Mouse (Mus musculus) hindbrain, postnatal 0 days (tissue): ENCODE results near the gene Slc25a34. TPM values are rescaled to one million over a fixed set of nuclear protein-coding genes. Genes with fewer than 3 reads are reported as not detected.

Source experiments
- ATAC-seq: fragments of 200-750 bp; cut with Nextera tagmentation; 2 replicates; pipeline ENCODE4 v1.8.0; 2017; ENCODE audit warnings: mild to moderate bottlenecking, moderate TSS enrichment, moderate library complexity
- DNase-seq: peaks from one replicate; pipeline ENCODE4 v3.0.0-alpha.2; 2015; ENCODE audit warnings: low spot score
- H3K27ac ChIP-seq: fragments of 300-500 bp; sonication (generic); 2 replicates; pipeline ENCODE4 v1.5.1; 2014; ENCODE audit warnings: mild to moderate bottlenecking
- H3K27me3 ChIP-seq: fragments of 300-500 bp; sonication (generic); 2 replicates; pipeline ENCODE4 v1.6.1; 2014; ENCODE audit warnings: low read length, mixed read lengths; ENCODE audit not compliant: insufficient read depth
- H3K36me3 ChIP-seq: fragments of 300-500 bp; sonication (generic); 2 replicates; pipeline ENCODE4 v1.6.1; 2014; ENCODE audit warnings: low read length, mixed read lengths; ENCODE audit not compliant: insufficient read depth
- H3K4me1 ChIP-seq: fragments of 300-500 bp; sonication (generic); 2 replicates; pipeline ENCODE4 v1.6.1; 2014; ENCODE audit warnings: antibody characterized with exemption, low read length, mixed read lengths; ENCODE audit not compliant: insufficient read depth
- H3K4me2 ChIP-seq: fragments of 300-500 bp; sonication (generic); 2 replicates; pipeline ENCODE4 v1.6.1; 2014; ENCODE audit warnings: low read depth, mild to moderate bottlenecking, low read length, moderate library complexity, mixed read lengths
- H3K4me3 ChIP-seq: fragments of 300-500 bp; sonication (generic); 2 replicates; pipeline ENCODE4 v1.5.1; 2014; ENCODE audit warnings: low read length
- H3K9ac ChIP-seq: fragments of 300-500 bp; sonication (generic); replicated peaks from 2 replicates; pipeline ENCODE4 v1.6.1; 2014; ENCODE audit warnings: mild to moderate bottlenecking, low read length, moderate library complexity, mixed read lengths
- H3K9me3 ChIP-seq: fragments of 300-500 bp; sonication (generic); 2 replicates; pipeline ENCODE4 v1.6.1; 2016; ENCODE audit warnings: low read length, mixed read lengths
- CTCF ChIP-seq: IDR thresholded peaks from 2 replicates; pipeline ENCODE4 v1.5.1; 2016; ENCODE audit warnings: antibody characterized with exemption, control low read depth, low read depth
- WGBS: fragments of 180-500 bp; shearing (Covaris S2); extraction: QIAGEN DNeasy Blood & Tissue Kit; methylation state at CpG from one replicate; pipeline ENCODE4 v1.1.7; 2014; 5-methylcytosine and 5-hydroxymethylcytosine counted together
- polyA plus RNA-seq: library from polyadenylated mRNA; unstranded; fragments of >200 nt; fragmentation: Nextera tagmentation; extraction: Ambion mirVana; gene quantifications from 2 replicates; pipeline ENCODE4 v1.2.1, GENCODE M21; 2015
- total RNA-seq: library from RNA; depleted of rRNA; stranded (reverse); fragments of >200 nt; gene quantifications from 2 replicates; pipeline ENCODE4 v1.2.3, GENCODE M21; 2014

The Slc25a34 gene
- total and polyA plus RNA-seq, 2 experiments from 2014 or later: 3.6 to 18.1 TPM

- Histone ChIP-seq H3K9ac (no peak overlapping the region), H3K36me3 (peaks cover 3% of the 10 kb centered on the region; the same call in 1 of the 2 replicates), H3K9me3 (no peaks in the 10 kb centered on the region), H3K4me3 (no peak overlapping the region), H3K4me2 (no peak overlapping the region), H3K27ac (no peak overlapping the region), H3K4me1 (peaks cover 22% of the 10 kb centered on the region), H3K27me3 (no peaks in the 10 kb centered on the region)
- no peak for DNase-seq
- no peak for ATAC-seq
- 97% methylated on average over 3 of the region's 3 CpGs for WGBS
- TF ChIP-seq CTCF: no peak
These were observed 23.6 kb upstream of the Slc25a34 start for GRCm38 (mm10) chr4:141647187-141647586.

GRCm38 (mm10) chr4:141645988-141646387 is 22.4 kb upstream of the Slc25a34 start:
- Histone ChIP-seq H3K4me1 (peaks cover 22% of the 10 kb centered on the region), H3K36me3 (peaks cover 7% of the 10 kb centered on the region; the same call in 1 of the 2 replicates), H3K27me3 (no peaks in the 10 kb centered on the region), H3K9me3 (no peaks in the 10 kb centered on the region), H3K27ac (no peak overlapping the region), H3K4me3 (no peak overlapping the region), H3K9ac (no peak overlapping the region), H3K4me2 (no peak overlapping the region)
- 94% methylated on average over 8 of the region's 8 CpGs for WGBS
- ATAC-seq (no peak), DNase-seq (no peak)
- no peak for TF ChIP-seq CTCF

- Histone ChIP-seq H3K27ac (peak overlapping the region; percentile 80), H3K36me3 (peaks cover 11% of the 10 kb centered on the region), H3K9me3 (no peaks in the 10 kb centered on the region), H3K4me1 (peaks cover 19% of the 10 kb centered on the region; the same call in 1 of the 2 replicates), H3K27me3 (no peaks in the 10 kb centered on the region), H3K4me2 (no peak overlapping the region), H3K4me3 (no peak overlapping the region), H3K9ac (no peak overlapping the region)
- 16% methylated on average over 7 of the region's 7 CpGs for WGBS
- ATAC-seq (peak; percentile 91), DNase-seq (peak; percentile 90)
- TF ChIP-seq CTCF: no peak; the same call in 1 of the 2 replicates
These were observed 19.7 kb upstream of the Slc25a34 start for GRCm38 (mm10) chr4:141643118-141643855.

- no peak for ATAC-seq
- peaks cover 20% of the 10 kb centered on the region for H3K36me3 ChIP-seq
These were observed 18.6 kb upstream of the Slc25a34 start for GRCm38 (mm10) chr4:141641961-141642811.

GRCm38 (mm10) chr4:141641353-141641771 is 17.7 kb upstream of the Slc25a34 start:
- TF ChIP-seq CTCF: no peak
- H3K9me3 ChIP-seq: no peaks in the 10 kb centered on the region
- 60% methylated on average over 7 of the region's 7 CpGs for WGBS

More at GRCm38 (mm10) chr4:141641961-141642811, 18.6 kb upstream of the Slc25a34 start:
- H3K4me1 ChIP-seq: peaks cover 19% of the 10 kb centered on the region; the same call in 1 of the 2 replicates
- DNase-seq: no peak
- H3K9ac ChIP-seq: no peak overlapping the region; the same call in 1 of the 2 replicates
- no peaks in the 10 kb centered on the region for H3K9me3 ChIP-seq
- no peak overlapping the region for H3K4me2 ChIP-seq
- no peaks in the 10 kb centered on the region for H3K27me3 ChIP-seq
- no peak overlapping the region for H3K4me3 ChIP-seq
- no peak for TF ChIP-seq CTCF
- peak overlapping the region; percentile 80 for H3K27ac ChIP-seq
- WGBS: 84% methylated on average over 25 of the region's 25 CpGs

GRCm38 (mm10) chr4:141639474-141639873 is 15.9 kb upstream of the Slc25a34 start:
- no peaks in the 10 kb centered on the region for H3K27me3 ChIP-seq
- peaks cover 19% of the 10 kb centered on the region; the same call in 1 of the 2 replicates for H3K4me1 ChIP-seq
- ATAC-seq (no peak), DNase-seq (no peak)
- no peak overlapping the region for H3K9ac ChIP-seq
- no peak overlapping the region for H3K4me3 ChIP-seq
- H3K9me3 ChIP-seq: no peaks in the 10 kb centered on the region
- peaks cover 40% of the 10 kb centered on the region for H3K36me3 ChIP-seq
- 62% methylated on average over 11 of the region's 11 CpGs for WGBS
- no peak overlapping the region for H3K27ac ChIP-seq
- TF ChIP-seq CTCF: no peak
- no peak overlapping the region for H3K4me2 ChIP-seq

More at GRCm38 (mm10) chr4:141641353-141641771, 17.7 kb upstream of the Slc25a34 start:
- no peak for ATAC-seq
- Histone ChIP-seq H3K9ac (no peak overlapping the region), H3K4me3 (no peak overlapping the region), H3K27ac (peak overlapping the region; percentile 80), H3K4me1 (peaks cover 19% of the 10 kb centered on the region; the same call in 1 of the 2 replicates), H3K4me2 (no peak overlapping the region), H3K36me3 (peaks cover 28% of the 10 kb centered on the region), H3K27me3 (no peaks in the 10 kb centered on the region)
- no peak for DNase-seq
